Mouse (Mus musculus): ENCODE measurements around the gene Dpf3. TPM values are rescaled to one million over a fixed set of nuclear protein-coding genes. Genes with fewer than 3 reads are reported as not detected.

The Dpf3 gene
- polyA plus RNA-seq, 1 experiment: 1.6 TPM

- no peaks in the 10 kb centered on the region for H3K36me3 ChIP-seq (ENCODE audit: control insufficient read depth, insufficient read depth, low read length)
- H3K4me3 ChIP-seq (ENCODE audit: extremely low read depth, insufficient read depth, insufficient read length): no peak overlapping the region
- H3K27me3 ChIP-seq (ENCODE audit: control insufficient read depth, insufficient read depth, low read length): no peaks in the 10 kb centered on the region
- WGBS: 84% methylated on average over 3 of the region's 3 CpGs
- DNase-seq (ENCODE audit: low read depth in 1 of 2, low spot score in 2 of 2): no peak
- H3K27ac ChIP-seq (ENCODE audit: insufficient read depth, low read length): no peak overlapping the region
- H3K4me1 ChIP-seq (ENCODE audit: control insufficient read depth, insufficient read depth, insufficient read length): no peaks in the 10 kb centered on the region; the same call in 1 of the 2 replicates
- TF ChIP-seq CTCF (IDR thresholded peaks at IDR 0.05; ENCODE audit: extremely low read depth, insufficient read depth, insufficient read length, insufficient replicate concordance) (no peak), POLR2A (IDR thresholded peaks at IDR 0.05; ENCODE audit: low read depth, low read length) (no peak)
Observed at GRCm38 (mm10) chr12:83380016-83380415, 107.5 kb downstream of the Dpf3 start.

GRCm38 (mm10) chr12:83375015-83375831, 112.3 kb downstream of the Dpf3 start:
- Histone ChIP-seq H3K27ac (ENCODE audit: insufficient read depth, low read length) (no peak overlapping the region), H3K4me1 (ENCODE audit: control insufficient read depth, insufficient read depth, insufficient read length) (no peaks in the 10 kb centered on the region; the same call in 1 of the 2 replicates), H3K36me3 (ENCODE audit: control insufficient read depth, insufficient read depth, low read length) (no peaks in the 10 kb centered on the region), H3K4me3 (ENCODE audit: extremely low read depth, insufficient read depth, insufficient read length) (no peak overlapping the region), H3K27me3 (ENCODE audit: control insufficient read depth, insufficient read depth, low read length) (no peaks in the 10 kb centered on the region)
- TF ChIP-seq POLR2A (IDR thresholded peaks at IDR 0.05; ENCODE audit: low read depth, low read length) (no peak), CTCF (IDR thresholded peaks at IDR 0.05; ENCODE audit: extremely low read depth, insufficient read depth, insufficient read length, insufficient replicate concordance) (no peak)
- DNase-seq (ENCODE audit: low read depth in 1 of 2, low spot score in 2 of 2): no peak
- WGBS: 64% methylated on average over 12 of the region's 12 CpGs

- Histone ChIP-seq H3K27me3 (ENCODE audit: control insufficient read depth, insufficient read depth, low read length) (no peaks in the 10 kb centered on the region), H3K4me3 (ENCODE audit: extremely low read depth, insufficient read depth, insufficient read length) (no peak overlapping the region), H3K27ac (ENCODE audit: insufficient read depth, low read length) (no peak overlapping the region), H3K4me1 (ENCODE audit: control insufficient read depth, insufficient read depth, insufficient read length) (no peaks in the 10 kb centered on the region; the same call in 1 of the 2 replicates), H3K36me3 (ENCODE audit: control insufficient read depth, insufficient read depth, low read length) (no peaks in the 10 kb centered on the region)
- DNase-seq (ENCODE audit: low read depth in 1 of 2, low spot score in 2 of 2): no peak
- 93% methylated on average over 7 of the region's 7 CpGs for WGBS
- TF ChIP-seq POLR2A (IDR thresholded peaks at IDR 0.05; ENCODE audit: low read depth, low read length) (no peak), CTCF (IDR thresholded peaks at IDR 0.05; ENCODE audit: extremely low read depth, insufficient read depth, insufficient read length, insufficient replicate concordance) (no peak)
Observed at GRCm38 (mm10) chr12:83373081-83373480, 114.4 kb downstream of the Dpf3 start.

GRCm38 (mm10) chr12:83372290-83372689, 115.2 kb downstream of the Dpf3 start:
- Histone ChIP-seq H3K36me3 (ENCODE audit: control insufficient read depth, insufficient read depth, low read length) (no peaks in the 10 kb centered on the region), H3K4me3 (ENCODE audit: extremely low read depth, insufficient read depth, insufficient read length) (no peak overlapping the region), H3K27me3 (ENCODE audit: control insufficient read depth, insufficient read depth, low read length) (no peaks in the 10 kb centered on the region), H3K4me1 (ENCODE audit: control insufficient read depth, insufficient read depth, insufficient read length) (no peaks in the 10 kb centered on the region; the same call in 1 of the 2 replicates), H3K27ac (ENCODE audit: insufficient read depth, low read length) (no peak overlapping the region)
- DNase-seq (ENCODE audit: low read depth in 1 of 2, low spot score in 2 of 2): no peak
- TF ChIP-seq POLR2A (IDR thresholded peaks at IDR 0.05; ENCODE audit: low read depth, low read length): no peak
- TF ChIP-seq CTCF (IDR thresholded peaks at IDR 0.05; ENCODE audit: extremely low read depth, insufficient read depth, insufficient read length, insufficient replicate concordance): no peak
- 81% methylated on average over 7 of the region's 7 CpGs for WGBS

GRCm38 (mm10) chr12:83370221-83370620, 117.3 kb downstream of the Dpf3 start:
- 89% methylated on average over 11 of the region's 11 CpGs for WGBS
- no peak overlapping the region for H3K4me3 ChIP-seq (ENCODE audit: extremely low read depth, insufficient read depth, insufficient read length)
- H3K36me3 ChIP-seq (ENCODE audit: control insufficient read depth, insufficient read depth, low read length): no peaks in the 10 kb centered on the region
- no peak for DNase-seq (ENCODE audit: low read depth in 1 of 2, low spot score in 2 of 2)
- H3K27ac ChIP-seq (ENCODE audit: insufficient read depth, low read length): no peak overlapping the region
- no peaks in the 10 kb centered on the region for H3K4me1 ChIP-seq (ENCODE audit: control insufficient read depth, insufficient read depth, insufficient read length)
- no peaks in the 10 kb centered on the region for H3K27me3 ChIP-seq (ENCODE audit: control insufficient read depth, insufficient read depth, low read length)
- TF ChIP-seq CTCF (IDR thresholded peaks at IDR 0.05; ENCODE audit: extremely low read depth, insufficient read depth, insufficient read length, insufficient replicate concordance): no peak
- no peak for TF ChIP-seq POLR2A (IDR thresholded peaks at IDR 0.05; ENCODE audit: low read depth, low read length)

GRCm38 (mm10) chr12:83369416-83369815, 118.1 kb downstream of the Dpf3 start:
- no peak for TF ChIP-seq CTCF (IDR thresholded peaks at IDR 0.05; ENCODE audit: extremely low read depth, insufficient read depth, insufficient read length, insufficient replicate concordance)
- no peak for TF ChIP-seq POLR2A (IDR thresholded peaks at IDR 0.05; ENCODE audit: low read depth, low read length)
- DNase-seq (ENCODE audit: low read depth in 1 of 2, low spot score in 2 of 2): no peak
- no peaks in the 10 kb centered on the region for H3K27me3 ChIP-seq (ENCODE audit: control insufficient read depth, insufficient read depth, low read length)
- WGBS: 95% methylated on average over 5 of the region's 5 CpGs
- no peaks in the 10 kb centered on the region for H3K4me1 ChIP-seq (ENCODE audit: control insufficient read depth, insufficient read depth, insufficient read length)
- no peaks in the 10 kb centered on the region for H3K36me3 ChIP-seq (ENCODE audit: control insufficient read depth, insufficient read depth, low read length)
- no peak overlapping the region for H3K4me3 ChIP-seq (ENCODE audit: extremely low read depth, insufficient read depth, insufficient read length)
- no peak overlapping the region for H3K27ac ChIP-seq (ENCODE audit: insufficient read depth, low read length)

DNA sequence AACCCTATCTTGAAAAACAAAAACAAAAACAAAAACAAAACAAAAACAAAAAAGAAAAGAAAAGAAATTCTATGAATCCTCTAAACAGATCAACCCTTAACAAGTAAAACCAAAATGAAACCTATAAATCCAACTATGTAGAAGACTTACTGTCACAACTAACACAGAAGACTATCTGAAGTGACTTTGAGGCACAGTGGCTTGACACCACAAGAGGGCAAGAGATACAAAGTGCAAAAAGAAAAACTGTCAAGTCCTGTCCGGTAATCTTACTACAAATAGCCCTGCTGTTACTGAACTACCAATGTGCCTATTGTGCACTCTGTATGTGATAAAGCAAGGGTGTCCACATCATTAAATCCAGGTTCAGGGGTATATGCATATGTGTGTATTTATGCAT, 120.0 kb downstream of the Dpf3 start:
- TF ChIP-seq POLR2A (IDR thresholded peaks at IDR 0.05; ENCODE audit: low read depth, low read length) (no peak), CTCF (IDR thresholded peaks at IDR 0.05; ENCODE audit: extremely low read depth, insufficient read depth, insufficient read length, insufficient replicate concordance) (no peak)
- 78% methylated on average over 1 of the region's 1 CpGs for WGBS
- no peak overlapping the region for H3K27ac ChIP-seq (ENCODE audit: insufficient read depth, low read length)
- H3K27me3 ChIP-seq (ENCODE audit: control insufficient read depth, insufficient read depth, low read length): no peaks in the 10 kb centered on the region
- no peak for DNase-seq (ENCODE audit: low read depth in 1 of 2, low spot score in 2 of 2)
- H3K4me3 ChIP-seq (ENCODE audit: extremely low read depth, insufficient read depth, insufficient read length): no peak overlapping the region
- no peaks in the 10 kb centered on the region for H3K4me1 ChIP-seq (ENCODE audit: control insufficient read depth, insufficient read depth, insufficient read length)
- H3K36me3 ChIP-seq (ENCODE audit: control insufficient read depth, insufficient read depth, low read length): no peaks in the 10 kb centered on the region
